Mouse (Mus musculus) CH12.LX (cell line): ENCODE measurements around the gene Anks1b. TPM values are rescaled to one million over a fixed set of nuclear protein-coding genes. Genes with fewer than 3 reads are reported as not detected.

ENCODE experiments used
- DNase-seq: peaks from one replicate; pipeline ENCODE4 v3.0.0-alpha.2; 2013; ENCODE audit errors: extremely low read depth
- H3K27ac ChIP-seq: 2 replicates; pipeline ENCODE4 v1.5.1; 2012; ENCODE audit warnings: low read depth, mild to moderate bottlenecking, control low read depth, moderate library complexity; ENCODE audit not compliant: insufficient read depth
- H3K27me3 ChIP-seq: replicated peaks from 2 replicates; pipeline ENCODE3; 2012; ENCODE audit warnings: inconsistent platforms
- H3K36me3 ChIP-seq, 2 experiments: replicated peaks in 1 of 2; 2 replicates each; pipeline versions ENCODE3 to v1.6.1; 2012; ENCODE audit warnings: inconsistent platforms in 1 of 2, low read length in 1 of 2, mild to moderate bottlenecking in 1 of 2, mixed read lengths in 1 of 2, moderate library complexity in 1 of 2; ENCODE audit not compliant: control insufficient read depth in 1 of 2, insufficient read depth in 1 of 2
- H3K4me1 ChIP-seq, 2 experiments: 2 replicates each; pipeline ENCODE4 v1.6.1; 2012; ENCODE audit warnings: inconsistent platforms in 1 of 2, moderate library complexity in 1 of 2; ENCODE audit not compliant: insufficient read depth in 2 of 2, control insufficient read depth in 1 of 2
- H3K4me2 ChIP-seq: 2 replicates; pipeline ENCODE4 v1.6.1; 2012; ENCODE audit warnings: low read depth, mild to moderate bottlenecking, control low read depth; ENCODE audit not compliant: poor library complexity, insufficient read depth, severe bottlenecking
- H3K4me3 ChIP-seq, 3 experiments: fragments of 150-350 bp in 1 of 3; sonication (generic) in 1 of 3; replicated peaks in 1 of 3; 2 replicates each; pipeline versions ENCODE3 to v1.5.1; 2011 to 2012; ENCODE audit warnings: low read depth in 2 of 3, low read length in 2 of 3, mild to moderate bottlenecking in 2 of 3, moderate library complexity in 2 of 3, control low read depth in 1 of 3, improper control_type of control experiment in 1 of 3, inconsistent platforms in 1 of 3, mixed read lengths in 1 of 3; ENCODE audit not compliant: poor library complexity in 1 of 3
- H3K79me2 ChIP-seq: replicated peaks from 2 replicates; pipeline ENCODE4 v1.6.1; 2012; ENCODE audit warnings: mild to moderate bottlenecking, moderate library complexity; ENCODE audit not compliant: control insufficient read depth, poor library complexity, insufficient read depth, severe bottlenecking; ENCODE audit errors: extremely low read depth
- H3K9ac ChIP-seq: 2 replicates; pipeline ENCODE4 v1.6.1; 2012; ENCODE audit warnings: low read depth, mild to moderate bottlenecking, control low read depth, moderate library complexity; ENCODE audit not compliant: insufficient read depth
- H3K9me3 ChIP-seq: replicated peaks from 2 replicates; pipeline ENCODE3; 2012; ENCODE audit warnings: low read length, inconsistent platforms, mixed read lengths
- BHLHE40 ChIP-seq: IDR thresholded peaks from 2 replicates; pipeline ENCODE4 v1.6.1; 2011; ENCODE audit warnings: mild to moderate bottlenecking, low read depth, low read length, improper control_type of control experiment
- CHD1 ChIP-seq: IDR thresholded peaks from 2 replicates; pipeline ENCODE4 v1.6.1; 2012; ENCODE audit warnings: low read depth, low read length, improper control_type of control experiment, inconsistent platforms
- CHD2 ChIP-seq: IDR thresholded peaks from 2 replicates; pipeline ENCODE4 v1.6.1; 2011; ENCODE audit warnings: low read length, improper control_type of control experiment
- EP300 ChIP-seq: IDR thresholded peaks from 2 replicates; pipeline ENCODE4 v1.6.1; 2011; ENCODE audit warnings: low read length, improper control_type of control experiment
- IRF4 ChIP-seq: IDR thresholded peaks from 2 replicates; pipeline ENCODE4 v1.6.1; 2014; ENCODE audit warnings: low read depth, mild to moderate bottlenecking, inconsistent platforms, low read length, improper control_type of control experiment
- KAT2A ChIP-seq: IDR thresholded peaks from 2 replicates; pipeline ENCODE4 v1.6.1; 2012; ENCODE audit warnings: low read length, improper control_type of control experiment, inconsistent platforms; ENCODE audit not compliant: insufficient replicate concordance
- MAFK ChIP-seq: IDR thresholded peaks from 2 replicates; pipeline ENCODE4 v1.6.1; 2011; ENCODE audit warnings: low read length, improper control_type of control experiment; ENCODE audit not compliant: insufficient replicate concordance
- MAZ ChIP-seq: IDR thresholded peaks from 2 replicates; pipeline ENCODE4 v1.6.1; 2012; ENCODE audit warnings: low read depth, mild to moderate bottlenecking, inconsistent platforms, low read length, improper control_type of control experiment, moderate library complexity
- MEF2A ChIP-seq: IDR thresholded peaks from 2 replicates; pipeline ENCODE4 v1.6.1; 2014; ENCODE audit warnings: low read depth, mild to moderate bottlenecking, inconsistent platforms, low read length, improper control_type of control experiment, borderline replicate concordance
- MXI1 ChIP-seq: IDR thresholded peaks from 2 replicates; pipeline ENCODE4 v1.6.1; 2011; ENCODE audit warnings: mild to moderate bottlenecking, low read depth, low read length, improper control_type of control experiment
- NELFE ChIP-seq: IDR thresholded peaks from 2 replicates; pipeline ENCODE4 v1.6.1; 2011; ENCODE audit warnings: low read depth, low read length, improper control_type of control experiment
- NRF1 ChIP-seq: IDR thresholded peaks from 2 replicates; pipeline ENCODE4 v1.6.1; 2014; ENCODE audit warnings: low read depth, mild to moderate bottlenecking, inconsistent platforms, low read length, improper control_type of control experiment, moderate library complexity
- PAX5 ChIP-seq: IDR thresholded peaks from 2 replicates; pipeline ENCODE4 v1.6.1; 2012; ENCODE audit warnings: low read length, inconsistent platforms, mixed read lengths
- POLR2A ChIP-seq: IDR thresholded peaks from 2 replicates; pipeline ENCODE4 v1.6.1; 2011; ENCODE audit warnings: low read depth, mild to moderate bottlenecking, improper control_type of control experiment, low read length
- RAD21 ChIP-seq: IDR thresholded peaks from 2 replicates; pipeline ENCODE4 v1.6.1; 2011; ENCODE audit warnings: low read depth, mild to moderate bottlenecking, low read length, improper control_type of control experiment, moderate library complexity
- SIN3A ChIP-seq: IDR thresholded peaks from 2 replicates; pipeline ENCODE4 v1.6.1; 2012; ENCODE audit warnings: low read length, improper control_type of control experiment, inconsistent platforms
- SMC3 ChIP-seq: IDR thresholded peaks from 2 replicates; pipeline ENCODE4 v1.6.1; 2011; ENCODE audit warnings: low read depth, low read length, improper control_type of control experiment
- UBTF ChIP-seq: IDR thresholded peaks from 2 replicates; pipeline ENCODE4 v1.6.1; 2012; ENCODE audit warnings: low read depth, mild to moderate bottlenecking, inconsistent platforms, low read length, improper control_type of control experiment, moderate library complexity
- USF1 ChIP-seq: IDR thresholded peaks from 2 replicates; pipeline ENCODE4 v1.6.1; 2014; ENCODE audit warnings: low read depth, mild to moderate bottlenecking, inconsistent platforms, low read length, improper control_type of control experiment
- ZC3H11A ChIP-seq: IDR thresholded peaks from 2 replicates; pipeline ENCODE4 v1.6.1; 2012; ENCODE audit warnings: low read depth, mild to moderate bottlenecking, inconsistent platforms, low read length, improper control_type of control experiment
- ZKSCAN1 ChIP-seq: IDR thresholded peaks from 2 replicates; pipeline ENCODE4 v1.6.1; 2012; ENCODE audit warnings: low read depth, inconsistent platforms, low read length, improper control_type of control experiment, borderline replicate concordance
- ZNF384 ChIP-seq: IDR thresholded peaks from 2 replicates; pipeline ENCODE4 v1.6.1; 2012; ENCODE audit warnings: low read depth, low read length, improper control_type of control experiment, inconsistent platforms
- dilution Hi-C: fragments of 300-500 bp; cut with MboI; formaldehyde crosslinking; loops from 2 replicates; pipeline ENCODE4 v1.14.3; 2020; ENCODE audit warnings: low sequenced_read_pairs; ENCODE audit not compliant: extremely low pct_unique_long_range_greater_than_20kb, extremely low pct_ligation_motif_present
- in situ Hi-C: fragments of 300-500 bp; cut with MboI; formaldehyde crosslinking; loops from 3 replicates; pipeline ENCODE4 v1.14.3; 2019; ENCODE audit warnings: low sequenced_read_pairs, low pct_ligation_motif_present, low pct_unique_long_range_greater_than_20kb, mixed read lengths
- polyA plus RNA-seq: library from polyadenylated mRNA; unstranded; fragments of >175 nt; gene quantifications from 2 replicates; pipeline ENCODE4 v1.2.1, GENCODE M21; 2012; ENCODE audit warnings: low read depth; ENCODE audit not compliant: insufficient read length
- total RNA-seq, 2 experiments: library from RNA; depleted of rRNA; stranded (reverse); fragments of 300-350 nt in 1 of 2; fragments of >200 nt in 1 of 2; gene quantifications; 2 replicates each; pipeline ENCODE4 v1.2.3; 2012 to 2014

Gene Anks1b
- total and polyA plus RNA-seq, 3 experiments, result 0.17 TPM; not detected in 2

GRCm38 (mm10) chr10:90617664-90618296 is 744.5 kb downstream of the Anks1b start:
- Histone ChIP-seq H3K4me1 (no peaks in the 10 kb centered on the region), H3K9ac (no peak overlapping the region), H3K9me3 (no peaks in the 10 kb centered on the region), H3K4me3 (no peak overlapping the region)
- dilution Hi-C loops (no loop called here), in situ Hi-C loops (no loop called here)
- no peak for DNase-seq
- TF ChIP-seq IRF4 (no peak), ZKSCAN1 (no peak), POLR2A (no peak), PAX5 (no peak), CHD2 (no peak), NRF1 (no peak), RAD21 (no peak), KAT2A (no peak), USF1 (no peak), EP300 (no peak)
- TF ChIP-seq, all 38 proteins: peak for 0
- H3K36me3 ChIP-seq, result no peaks in the 10 kb centered on the region
- H3K27me3 ChIP-seq, result no peaks in the 10 kb centered on the region
- H3K4me2 ChIP-seq, result no peak overlapping the region
- no peaks in the 10 kb centered on the region for H3K79me2 ChIP-seq
- no peak overlapping the region for H3K27ac ChIP-seq

- H3K4me2 ChIP-seq, result no peak overlapping the region
- DNase-seq, result no peak
- no peak for TF ChIP-seq POLR2A
- TF ChIP-seq SIN3A, result no peak
- TF ChIP-seq NRF1, result no peak
- TF ChIP-seq USF1, result no peak
- TF ChIP-seq MAZ, result no peak
- TF ChIP-seq MXI1, result no peak
- no peak for TF ChIP-seq ZC3H11A
- no peak for TF ChIP-seq SMC3
- no peak for TF ChIP-seq NELFE
- TF ChIP-seq BHLHE40, result no peak
- no peak for TF ChIP-seq MAFK
- no peak for TF ChIP-seq UBTF
- TF ChIP-seq CHD1, result no peak
- TF ChIP-seq IRF4, result no peak
- TF ChIP-seq ZNF384, result no peak
- TF ChIP-seq MEF2A, result no peak
- TF ChIP-seq ZKSCAN1, result no peak
- TF ChIP-seq, all 38 proteins: peak for 0
- Histone ChIP-seq H3K9me3 (no peaks in the 10 kb centered on the region), H3K4me1 (peaks cover 0 to 12% of the 10 kb centered on the region in 2 experiments; a peak in 3 of 4 replicates), H3K79me2 (no peaks in the 10 kb centered on the region), H3K27ac (no peak overlapping the region), H3K27me3 (no peaks in the 10 kb centered on the region), H3K4me3 (no peak overlapping the region), H3K9ac (no peak overlapping the region), H3K36me3 (no peaks in the 10 kb centered on the region)
- dilution Hi-C loops, result no loop called here
- in situ Hi-C loops, result no loop called here
Observed at GRCm38 (mm10) chr10:90627532-90627931, 754.2 kb downstream of the Anks1b start.
